Mouse (Mus musculus): ENCODE data around the gene Tomm40. TPM values are rescaled to one million over a fixed set of nuclear protein-coding genes. Genes with fewer than 3 reads are reported as not detected.

The Tomm40 gene
- 100 to 1,000 TPM; 129 to 131 TPM for total RNA-seq (2021)

GRCm38 (mm10) chr7:19715239-19716054, at the start of gene Tomm40:
Gene Tomm40, minus strand, starts transcription at chr7:19715438.
- intact Hi-C loops (cut with DNase I) = loop anchor here (2.0 kb wide), 1 partner anchor 33 kb away; no protein-coding TSS in a partner anchor
- peak; percentile 99 to 100 for DNase-seq

- DNase-seq = no peak
- intact Hi-C loops (cut with DNase I) = no loop called here
Measured at GRCm38 (mm10) chr7:19764581-19764980, 49.3 kb upstream of the Tomm40 start.

GRCm38 (mm10) chr7:19763829-19764477, 48.7 kb upstream of the Tomm40 start:
- intact Hi-C loops (cut with DNase I) = no loop called here
- DNase-seq = peak in 1 of 2 experiments; percentile 41

GRCm38 (mm10) chr7:19762283-19762682, 47.0 kb upstream of the Tomm40 start:
- no peak for DNase-seq
- intact Hi-C loops (cut with DNase I) = no loop called here

- intact Hi-C loops (cut with DNase I) = no loop called here
- peak in 1 of 2 experiments; percentile 43 for DNase-seq
Measured at GRCm38 (mm10) chr7:19760021-19760420, 44.8 kb upstream of the Tomm40 start.

DNA sequence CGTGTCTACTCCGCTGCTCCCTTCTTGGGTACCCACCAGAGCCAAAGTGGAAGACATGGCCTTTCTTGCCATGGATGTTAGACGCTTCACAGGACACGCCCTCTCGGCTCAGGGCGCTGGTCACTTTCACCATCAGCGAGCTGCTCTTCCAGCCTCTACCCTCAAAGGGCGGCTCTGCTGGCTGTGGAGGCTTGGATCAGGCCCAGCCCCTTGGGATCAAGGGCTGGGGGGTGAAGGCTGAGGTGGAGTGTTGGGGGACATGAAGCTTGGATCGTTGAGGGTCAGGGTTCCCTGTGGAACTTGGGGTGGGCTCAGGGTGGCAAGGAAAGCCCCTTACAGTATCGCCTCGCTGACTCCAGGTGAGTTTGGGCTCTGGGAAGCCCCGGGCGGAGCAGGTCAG, 43.4 kb upstream of the Tomm40 start:
- no peak for DNase-seq
- intact Hi-C loops (cut with DNase I) = no loop called here

- DNase-seq = peak; percentile 92 to 94
- intact Hi-C loops (cut with DNase I) = no loop called here
Measured at GRCm38 (mm10) chr7:19755851-19756786, 40.9 kb upstream of the Tomm40 start.

DNA sequence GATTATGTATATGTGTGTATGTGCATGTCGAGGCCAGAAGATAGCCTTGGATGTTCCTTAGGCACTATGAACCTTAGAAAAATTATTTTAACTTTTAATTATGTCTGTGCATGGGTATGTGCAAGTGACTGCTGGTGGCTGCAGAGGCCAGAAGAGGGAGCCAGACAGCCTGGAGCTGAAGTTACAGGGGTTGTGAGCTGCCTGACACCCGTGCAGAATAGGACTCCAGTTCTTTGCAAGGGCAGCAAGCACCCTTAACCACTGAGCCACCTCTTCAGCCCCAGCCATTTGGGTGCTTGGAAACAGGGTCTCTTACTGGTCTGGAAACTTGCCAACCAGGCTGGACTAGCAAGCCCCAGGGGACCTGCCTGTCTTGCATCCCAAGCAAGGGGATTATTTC, 39.8 kb upstream of the Tomm40 start:
- intact Hi-C loops (cut with DNase I) = no loop called here
- DNase-seq = peak in 1 of 2 experiments; percentile 49

DNA sequence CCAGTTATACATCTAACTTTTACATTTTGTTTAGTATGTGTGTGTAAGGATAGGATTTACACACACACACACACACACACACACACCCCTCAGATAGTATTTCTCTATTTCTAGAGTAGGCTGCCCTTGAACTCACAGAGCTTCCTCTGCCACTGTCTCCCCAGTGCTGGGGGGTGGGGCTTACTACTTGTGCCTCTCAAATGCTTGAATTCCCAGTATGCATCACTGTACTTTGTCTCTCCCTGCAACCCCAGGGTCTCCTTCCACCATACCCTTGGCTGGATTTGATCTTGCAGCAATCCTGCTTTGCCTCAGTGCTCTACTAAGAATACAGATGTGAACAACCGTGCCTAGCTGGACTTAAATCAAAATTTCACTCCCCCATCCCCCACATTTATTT, 38.8 kb upstream of the Tomm40 start:
- peak in 1 of 2 experiments; percentile 27 for DNase-seq
- intact Hi-C loops (cut with DNase I) = no loop called here

- intact Hi-C loops (cut with DNase I) = loop anchor here (2.0 kb wide), 1 partner anchor 15 kb away; no protein-coding TSS in a partner anchor
- peak in 1 of 2 experiments; percentile 63 for DNase-seq
Measured at GRCm38 (mm10) chr7:19753587-19753986, 38.3 kb upstream of the Tomm40 start.

GRCm38 (mm10) chr7:19752652-19753051, 37.4 kb upstream of the Tomm40 start:
- intact Hi-C loops (cut with DNase I) = loop anchor here (2.0 kb wide), 1 partner anchor 16 kb away; no protein-coding TSS in a partner anchor
- no peak for DNase-seq

DNA sequence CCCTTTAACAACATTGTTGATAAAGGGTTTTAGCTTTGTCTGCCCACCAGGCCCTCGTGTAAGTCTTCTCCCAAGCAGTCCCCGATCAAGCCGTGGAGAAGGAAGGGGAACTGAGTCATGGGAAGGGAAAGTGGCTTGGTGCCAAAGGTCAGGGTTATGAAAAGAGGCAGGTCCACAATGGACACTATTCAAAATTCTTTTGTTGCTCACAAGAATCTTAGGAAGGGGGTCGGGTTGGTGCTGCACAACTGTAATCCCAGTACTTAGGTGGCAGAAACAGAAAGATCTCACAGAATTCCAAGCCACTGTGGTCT, 35.8 kb upstream of the Tomm40 start:
- intact Hi-C loops (cut with DNase I) = loop anchor here (2.0 kb wide), 1 partner anchor 96 kb away; no protein-coding TSS in a partner anchor
- peak in 1 of 2 experiments; percentile 38 for DNase-seq

DNA sequence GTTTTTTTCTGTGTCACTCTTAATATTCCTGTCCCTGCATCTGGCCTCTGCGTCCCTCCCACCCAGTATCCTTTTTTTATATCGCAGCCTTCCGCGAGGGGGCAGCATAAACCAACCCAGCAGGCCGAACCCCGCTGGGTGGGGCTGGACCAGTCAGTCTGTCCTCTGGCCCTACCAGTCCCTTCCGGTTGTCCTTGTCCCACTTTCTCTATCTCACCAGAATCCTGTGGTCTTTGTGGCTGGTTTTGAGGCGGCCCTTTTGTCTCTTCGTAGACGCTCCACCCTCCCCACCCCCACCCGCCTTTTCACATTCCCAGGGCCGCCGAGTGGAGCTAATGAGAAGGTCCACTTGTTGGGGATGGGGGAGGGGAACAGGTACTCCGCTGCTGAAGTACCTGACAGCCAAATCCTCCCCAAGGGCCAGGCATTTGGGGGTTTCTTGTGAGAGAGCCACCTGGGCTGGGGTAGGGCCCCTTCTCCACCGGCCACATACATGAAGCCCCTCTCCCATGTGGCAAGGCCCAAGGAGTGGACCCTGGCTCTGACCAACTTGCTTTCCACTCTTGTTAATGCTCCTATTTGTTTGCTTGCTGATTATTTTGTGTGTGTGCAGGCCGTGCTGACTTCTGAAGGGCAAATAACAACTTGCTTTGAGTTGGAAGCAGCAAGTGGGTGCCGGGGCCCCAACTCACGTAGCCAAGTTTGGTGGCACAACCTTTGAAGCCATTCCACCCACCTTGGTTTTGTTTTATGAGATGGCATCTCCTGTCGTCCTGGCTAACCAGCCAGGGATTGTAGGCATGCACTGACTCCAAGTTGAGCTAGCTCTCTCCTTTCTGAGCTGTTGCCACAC, 35.2 kb upstream of the Tomm40 start, which contains the start of gene Nectin2:
Gene Nectin2 (minus strand): TSS at position 267 of the 853 bp plus-strand sequence.
- peak; percentile 94 to 96 for DNase-seq
- intact Hi-C loops (cut with DNase I) = loop anchor here (1.0 to 2.0 kb wide), 2 partner anchors 40 to 96 kb away; no protein-coding TSS in a partner anchor

DNA sequence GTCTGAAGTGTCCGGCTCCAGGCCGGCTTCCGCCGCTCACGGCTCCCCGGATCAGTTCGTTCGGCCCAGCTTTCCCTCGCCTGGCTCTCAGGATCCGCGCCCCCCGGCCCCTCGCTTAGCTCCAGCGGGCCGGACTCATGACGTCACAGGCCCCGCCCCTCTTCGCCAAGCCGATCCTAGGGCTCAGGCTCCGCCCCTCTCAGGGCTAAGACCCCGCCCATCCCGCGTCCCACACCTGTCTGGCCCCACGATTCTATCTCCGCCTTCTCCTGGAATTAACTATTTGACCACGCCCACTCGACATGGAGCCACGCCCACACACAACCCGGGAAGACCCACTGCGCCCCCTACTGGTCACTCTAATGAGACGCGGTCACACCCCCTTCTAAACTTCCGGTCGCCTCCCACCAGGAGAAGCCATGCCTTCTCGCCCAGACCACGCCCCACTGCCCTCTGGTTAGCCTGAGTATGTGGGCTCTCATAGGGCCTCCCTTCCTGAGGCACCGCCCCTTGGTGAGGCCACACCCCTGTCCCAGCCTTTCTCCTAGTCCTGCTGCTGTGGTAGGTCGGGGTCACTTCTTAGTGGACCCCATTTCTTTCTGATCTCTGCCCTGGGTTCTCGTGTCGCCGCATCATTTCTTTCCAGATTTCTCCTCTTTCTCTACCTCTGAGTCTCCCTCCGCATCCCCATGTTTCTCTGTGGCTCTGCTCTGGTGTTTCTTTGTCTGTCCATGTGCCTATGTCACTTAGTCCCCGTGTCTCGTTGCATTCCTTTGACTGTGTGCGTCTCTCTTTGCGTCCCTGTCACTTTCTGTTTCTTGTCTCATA, 34.4 kb upstream of the Tomm40 start:
- DNase-seq = peak; percentile 97 to 99
- intact Hi-C loops (cut with DNase I) = loop anchor here (1.0 to 5.0 kb wide), 4 partner anchors 33 to 183 kb away; no protein-coding TSS in a partner anchor

DNA sequence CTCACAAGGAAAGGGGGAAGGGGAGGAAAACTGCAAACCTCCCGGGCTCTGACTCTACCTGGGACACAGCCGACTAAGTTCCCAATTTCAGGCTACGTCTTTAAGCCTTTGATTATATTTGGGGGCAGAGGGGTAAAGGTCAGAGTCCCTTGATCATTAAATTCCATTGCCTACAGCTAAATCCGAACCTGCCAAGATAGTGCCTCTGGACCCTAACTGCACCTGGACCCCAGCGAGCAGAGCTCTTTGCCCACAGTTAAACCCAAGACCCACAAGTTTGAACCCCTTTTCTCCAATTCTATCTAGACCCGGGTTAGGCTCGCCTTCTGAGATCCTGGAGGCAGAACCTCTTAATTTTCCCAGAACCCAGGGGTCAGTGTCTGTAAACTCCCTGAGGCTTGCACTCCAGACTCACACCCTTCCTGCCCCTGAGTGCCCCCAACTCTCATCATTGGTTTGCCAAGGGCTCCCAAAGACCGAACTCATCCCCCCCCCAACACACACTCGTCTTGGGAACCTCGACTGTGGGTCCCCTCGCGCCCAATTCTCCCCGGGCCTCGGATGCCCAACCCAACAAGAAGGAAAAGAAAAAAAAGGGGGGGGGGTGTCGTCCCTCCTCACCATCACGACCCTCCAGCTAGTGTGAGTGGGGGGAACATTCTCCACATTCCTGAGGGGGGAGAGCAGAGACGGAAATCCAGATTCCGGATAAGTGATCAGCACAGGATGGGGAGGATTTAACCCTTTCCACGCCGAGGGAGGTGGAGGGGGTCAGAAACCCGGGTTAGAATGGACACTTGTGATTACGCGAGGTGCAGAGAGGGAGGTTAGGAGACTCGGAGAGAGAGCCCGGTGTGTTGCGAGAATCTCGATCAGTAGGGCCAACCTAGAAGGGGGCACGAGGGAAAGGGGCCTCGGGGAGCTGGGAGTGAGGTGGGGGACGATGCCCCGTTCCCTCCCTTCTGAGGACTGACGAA, 33.3 kb upstream of the Tomm40 start:
- DNase-seq = peak in 1 of 2 experiments; percentile 63
- intact Hi-C loops (cut with DNase I) = loop anchor here (2.0 to 5.0 kb wide), 2 partner anchors 32 to 184 kb away; no protein-coding TSS in a partner anchor

- intact Hi-C loops (cut with DNase I) = loop anchor here (2.0 to 5.0 kb wide), 3 partner anchors 31 to 185 kb away; no protein-coding TSS in a partner anchor
- peak in 1 of 2 experiments; percentile 28 for DNase-seq
Measured at GRCm38 (mm10) chr7:19747420-19748218, 32.4 kb upstream of the Tomm40 start.
